Mouse (Mus musculus): ENCODE data around the gene Olfr131. TPM values are rescaled to one million over a fixed set of nuclear protein-coding genes. Genes with fewer than 3 reads are reported as not detected.

Gene Olfr131
- polyA plus RNA-seq, 1 experiment from 2014 or later, result not detected

GRCm38 (mm10) chr17:38059979-38060378 lies 28.5 kb downstream of the Olfr131 start, which contains the start of gene Olfr129:
Gene Olfr129 (minus strand): TSS chr17:38060079.
- Histone ChIP-seq H3K27ac (replicated peaks) (no peak within 1 kb of the TSS), H3K4me1 (replicated peaks; ENCODE audit: control insufficient read depth, insufficient read depth) (no peaks in the 10 kb centered on the region), H3K9ac (ENCODE audit: low read length) (no peak within 1 kb of the TSS), H3K9me3 (ENCODE audit: control insufficient read depth, low read length) (no peaks in the 10 kb centered on the region), H3K36me3 (ENCODE audit: control insufficient read depth, insufficient read depth, low read length) (no peaks in the 10 kb centered on the region), H3K4me3 (ENCODE audit: low read depth, low read length) (no peak within 1 kb of the TSS), H3K27me3 (ENCODE audit: control insufficient read depth, insufficient read depth, low read length) (no peaks in the 10 kb centered on the region), H3K4me2 (replicated peaks; ENCODE audit: low read depth) (no peak within 1 kb of the TSS)
- ATAC-seq (ENCODE audit: low FRiP score, low TSS enrichment) (no peak), DNase-seq (ENCODE audit: low spot score) (no peak)
- TF ChIP-seq EP300 (optimal IDR thresholded peaks at IDR 0.05) (no peak), CTCF (IDR thresholded peaks at IDR 0.05; ENCODE audit: low read depth) (no peak)
- 54% methylated on average over 1 of the region's 1 CpGs for WGBS

Other genes with a start within 250 kb of the Olfr131 start
- gene Olfr126, start 241.2 kb downstream of the Olfr131 start, polyA plus RNA-seq (2015; fragmentation: Nextera tagmentation; extraction: Ambion mirVana), result not detected in 2 replicates
- gene Olfr127, start 188.3 kb downstream of the Olfr131 start, polyA plus RNA-seq (2015; fragmentation: Nextera tagmentation; extraction: Ambion mirVana), result not detected in 2 replicates
- gene Olfr128, start 168.1 kb downstream of the Olfr131 start, polyA plus RNA-seq (2015; fragmentation: Nextera tagmentation; extraction: Ambion mirVana), result not detected in 2 replicates
- not detected in 2 replicates for gene Olfr761, start 135.6 kb downstream of the Olfr131 start, polyA plus RNA-seq (2015; fragmentation: Nextera tagmentation; extraction: Ambion mirVana)
- gene Olfr129, start 28.6 kb downstream of the Olfr131 start, polyA plus RNA-seq (2015; fragmentation: Nextera tagmentation; extraction: Ambion mirVana), result not detected in 2 replicates
- gene Olfr130, start 24.8 kb downstream of the Olfr131 start, polyA plus RNA-seq (2015; fragmentation: Nextera tagmentation; extraction: Ambion mirVana), result not detected in 2 replicates
- not detected in 2 replicates for gene Olfr132, start 45.8 kb upstream of the Olfr131 start, polyA plus RNA-seq (2015; fragmentation: Nextera tagmentation; extraction: Ambion mirVana)
- not detected in 2 replicates for gene Olfr133, start 56.6 kb upstream of the Olfr131 start, polyA plus RNA-seq (2015; fragmentation: Nextera tagmentation; extraction: Ambion mirVana)
- not detected in 2 replicates for gene Olfr134, start 82.7 kb upstream of the Olfr131 start, polyA plus RNA-seq (2015; fragmentation: Nextera tagmentation; extraction: Ambion mirVana)
- not detected in 2 replicates for gene Olfr135, start 115.6 kb upstream of the Olfr131 start, polyA plus RNA-seq (2015; fragmentation: Nextera tagmentation; extraction: Ambion mirVana)
- gene Olfr138, start 172.3 kb upstream of the Olfr131 start, polyA plus RNA-seq (2015; fragmentation: Nextera tagmentation; extraction: Ambion mirVana), result not detected in 2 replicates
- not detected in 2 replicates for gene Olfr137, start 218.9 kb upstream of the Olfr131 start, polyA plus RNA-seq (2015; fragmentation: Nextera tagmentation; extraction: Ambion mirVana)
- not detected in 2 replicates for gene Olfr136, start 241.1 kb upstream of the Olfr131 start, polyA plus RNA-seq (2015; fragmentation: Nextera tagmentation; extraction: Ambion mirVana)

Measured in stomach, postnatal 0 days (tissue).